Mouse (Mus musculus) forebrain, postnatal 0 days (tissue): ENCODE measurements around the gene Hdac10. TPM values are rescaled to one million over a fixed set of nuclear protein-coding genes. Genes with fewer than 3 reads are reported as not detected.

Experiments used
- ATAC-seq: fragments of 200-750 bp; cut with Nextera tagmentation; 2 replicates; pipeline ENCODE4 v1.8.0; 2017; ENCODE audit warnings: mild to moderate bottlenecking, moderate library complexity
- DNase-seq: peaks from one replicate; pipeline ENCODE4 v3.0.0-alpha.2; 2015
- H3K27ac ChIP-seq: fragments of 300-500 bp; sonication (generic); 2 replicates; pipeline ENCODE4 v1.5.1; 2014; ENCODE audit warnings: low read depth, mild to moderate bottlenecking, antibody characterized with exemption, low read length, moderate library complexity, mixed read lengths
- H3K27me3 ChIP-seq: fragments of 300-500 bp; sonication (generic); 2 replicates; pipeline ENCODE4 v1.6.1; 2014; ENCODE audit warnings: mild to moderate bottlenecking, low read length, mixed read lengths; ENCODE audit not compliant: insufficient read depth
- H3K36me3 ChIP-seq: fragments of 300-500 bp; sonication (generic); 2 replicates; pipeline ENCODE4 v1.6.1; 2014; ENCODE audit warnings: mild to moderate bottlenecking, moderate library complexity; ENCODE audit not compliant: insufficient read depth
- H3K4me1 ChIP-seq: fragments of 300-500 bp; sonication (generic); 2 replicates; pipeline ENCODE4 v1.6.1; 2014; ENCODE audit warnings: antibody characterized with exemption; ENCODE audit not compliant: insufficient read depth
- H3K4me2 ChIP-seq: fragments of 300-500 bp; sonication (generic); 2 replicates; pipeline ENCODE4 v1.6.1; 2014; ENCODE audit warnings: low read depth, mild to moderate bottlenecking, moderate library complexity
- H3K4me3 ChIP-seq: fragments of 300-500 bp; sonication (generic); 2 replicates; pipeline ENCODE4 v1.5.1; 2014; ENCODE audit warnings: low read depth, low read length, mixed read lengths
- H3K9ac ChIP-seq: fragments of 300-500 bp; sonication (generic); 2 replicates; pipeline ENCODE4 v1.6.1; 2014; ENCODE audit warnings: mild to moderate bottlenecking
- H3K9me3 ChIP-seq: fragments of 300-500 bp; sonication (generic); 2 replicates; pipeline ENCODE4 v1.6.1; 2016; ENCODE audit warnings: low read length
- CTCF ChIP-seq: sonication (generic); IDR thresholded peaks from 2 replicates; pipeline ENCODE4 v1.5.1; 2016; ENCODE audit warnings: antibody characterized with exemption, control low read depth, low read depth
- WGBS: fragments of 180-500 bp; shearing (Covaris S2); extraction: QIAGEN DNeasy Blood & Tissue Kit; methylation state at CpG from one replicate; pipeline ENCODE4 v1.1.7; 2014; 5-methylcytosine and 5-hydroxymethylcytosine counted together
- polyA plus RNA-seq: library from polyadenylated mRNA; unstranded; fragments of >200 nt; fragmentation: Nextera tagmentation; extraction: Ambion mirVana; gene quantifications from 2 replicates; pipeline ENCODE4 v1.2.1, GENCODE M21; 2015
- total RNA-seq: library from RNA; depleted of rRNA; stranded (reverse); fragments of >200 nt; gene quantifications from 2 replicates; pipeline ENCODE4 v1.2.3, GENCODE M21; 2014

The Hdac10 gene
- total and polyA plus RNA-seq, 2 experiments from 2014 or later = 27.9 to 33.1 TPM

DNA sequence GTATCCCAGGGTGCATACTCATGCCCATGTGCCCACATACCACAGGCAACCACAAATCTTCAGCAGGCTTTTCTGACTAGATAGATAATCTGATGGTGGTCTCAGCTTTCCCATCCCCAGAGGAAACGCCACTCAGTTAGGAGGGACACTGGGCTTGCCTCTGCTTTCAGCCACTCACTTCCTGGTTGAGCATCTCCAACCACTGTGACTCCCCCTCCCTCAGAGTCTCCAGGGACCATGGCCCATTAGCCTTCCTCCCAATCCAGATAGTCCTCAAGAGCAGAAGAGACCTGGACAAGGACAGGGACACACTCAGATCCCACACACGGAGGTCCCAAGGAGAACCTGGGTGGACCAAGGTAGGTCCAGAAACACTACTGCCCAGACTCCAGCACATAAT lies 14.6 kb upstream of the Hdac10 start:
- H3K36me3 ChIP-seq = peaks cover 14% of the 10 kb centered on the region
- H3K4me1 ChIP-seq = peaks cover 13% of the 10 kb centered on the region; the same call in 1 of the 2 replicates
- WGBS = 86% methylated on average over 2 of the region's 2 CpGs
- no peak overlapping the region for H3K9ac ChIP-seq
- H3K4me3 ChIP-seq = no peak overlapping the region
- DNase-seq = no peak
- no peak overlapping the region for H3K4me2 ChIP-seq
- H3K27me3 ChIP-seq = peaks cover 5% of the 10 kb centered on the region; the same call in 1 of the 2 replicates
- no peaks in the 10 kb centered on the region for H3K9me3 ChIP-seq
- no peak overlapping the region for H3K27ac ChIP-seq
- no peak for ATAC-seq
- TF ChIP-seq CTCF = no peak

DNA sequence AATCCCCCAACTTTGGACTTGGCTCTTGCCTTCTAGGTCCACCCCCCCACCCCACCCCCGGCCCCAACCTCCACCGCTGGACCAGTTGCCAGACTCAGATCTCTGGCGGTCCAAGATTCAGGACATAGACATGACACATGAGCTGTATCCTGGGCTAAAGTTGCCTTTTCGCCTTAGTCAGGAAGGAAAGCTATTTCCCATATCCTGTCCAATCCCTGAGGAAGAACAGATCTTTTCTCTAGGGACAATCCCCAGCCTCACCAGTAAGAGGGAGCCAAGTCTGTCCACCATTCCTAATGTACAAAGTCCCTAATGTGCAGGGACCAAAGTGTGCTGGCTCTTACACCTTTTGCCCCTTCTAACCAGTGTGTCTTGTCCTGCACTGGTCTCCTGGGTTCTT lies 13.4 kb upstream of the Hdac10 start:
- no peak for DNase-seq

DNA sequence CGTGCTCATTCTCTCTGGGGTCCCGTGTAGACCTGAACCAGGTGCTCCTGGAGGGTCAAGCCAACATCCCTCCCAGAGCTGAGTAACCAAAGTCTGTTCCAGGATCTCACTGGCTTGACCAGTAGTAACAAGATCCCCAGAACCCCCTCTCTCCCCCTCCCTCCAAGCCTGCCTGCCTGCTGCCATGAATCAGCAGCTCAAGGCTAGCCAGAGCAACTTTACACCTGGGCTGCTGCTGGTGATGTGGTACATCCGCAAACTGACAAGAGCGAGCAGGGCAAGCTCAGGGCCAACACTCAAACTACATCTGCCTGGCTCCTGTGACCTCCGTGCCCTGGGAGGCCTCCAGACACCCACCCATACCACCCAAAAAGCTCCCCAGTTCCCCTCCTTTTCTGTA lies 12.9 kb upstream of the Hdac10 start:
- peaks cover 10% of the 10 kb centered on the region; the same call in 1 of the 2 replicates for H3K4me1 ChIP-seq
- WGBS = 30% methylated on average over 5 of the region's 5 CpGs

More for the DNA sequence above, 13.4 kb upstream of the Hdac10 start:
- H3K27ac ChIP-seq = no peak overlapping the region
- peaks cover 10% of the 10 kb centered on the region; the same call in 1 of the 2 replicates for H3K4me1 ChIP-seq
- H3K9ac ChIP-seq = no peak overlapping the region
- H3K4me2 ChIP-seq = no peak overlapping the region
- no peak for ATAC-seq
- no peak overlapping the region for H3K4me3 ChIP-seq
- peaks cover 14% of the 10 kb centered on the region for H3K36me3 ChIP-seq
- 87% methylated on average over 4 of the region's 4 CpGs for WGBS
- no peak for TF ChIP-seq CTCF
- no peaks in the 10 kb centered on the region for H3K9me3 ChIP-seq
- H3K27me3 ChIP-seq = peaks cover 5% of the 10 kb centered on the region; the same call in 1 of the 2 replicates

DNA sequence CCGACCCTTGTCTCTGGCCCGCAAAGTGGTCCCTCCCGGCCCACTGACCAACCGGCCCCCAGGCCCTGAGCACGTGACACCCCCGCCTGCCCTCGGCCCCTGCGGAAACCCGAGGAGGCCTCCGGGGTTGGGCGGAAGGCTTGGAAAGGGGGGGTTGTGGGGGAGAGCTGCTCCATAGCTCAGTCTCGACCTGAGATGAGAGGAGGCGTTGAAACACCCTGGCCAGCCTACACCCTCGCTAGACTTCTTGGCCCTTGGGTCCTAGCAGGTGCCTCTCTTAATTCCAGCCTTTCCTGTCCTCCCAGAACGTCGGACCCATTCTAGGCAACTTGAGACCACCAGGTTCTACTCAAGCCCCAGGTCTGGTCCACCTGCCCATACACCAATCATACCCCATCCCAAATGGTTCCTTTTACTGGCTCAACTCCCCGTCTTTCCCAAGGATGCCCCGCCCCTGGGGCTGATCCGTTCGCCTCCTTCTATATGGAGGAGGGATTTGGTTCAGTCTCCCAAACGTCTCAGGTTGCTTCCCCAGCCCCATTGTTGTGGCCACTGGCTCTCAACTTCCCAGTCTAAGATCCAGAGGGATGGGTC lies 12.3 kb upstream of the Hdac10 start, which contains the start of gene Mapk12:
Gene Mapk12 (minus strand): TSS at position 45 of the 594 bp plus-strand sequence.
- Histone ChIP-seq H3K4me2 (peak within 1 kb of the TSS; percentile 91), H3K9me3 (no peaks in the 10 kb centered on the region), H3K4me3 (peak within 1 kb of the TSS; percentile 36), H3K36me3 (peaks cover 14% of the 10 kb centered on the region), H3K27me3 (peaks cover 5% of the 10 kb centered on the region; the same call in 1 of the 2 replicates), H3K4me1 (0 out of 2 replicates have a peak, but pooled peaks cover 7% of the 10 kb centered on the region), H3K27ac (no peak within 1 kb of the TSS), H3K9ac (peak within 1 kb of the TSS; percentile 41)
- DNase-seq = no peak
- WGBS = 1% methylated on average over 21 of the region's 21 CpGs
- TF ChIP-seq CTCF = no peak
- peak; percentile 44; the same call in 1 of the 2 replicates for ATAC-seq

More for the DNA sequence above, 12.9 kb upstream of the Hdac10 start:
- Histone ChIP-seq H3K27ac (no peak overlapping the region), H3K27me3 (peaks cover 5% of the 10 kb centered on the region; the same call in 1 of the 2 replicates), H3K9ac (no peak overlapping the region), H3K4me2 (0 out of 2 replicates have a peak overlapping the region, but pooled peaks have one; percentile 91), H3K9me3 (no peaks in the 10 kb centered on the region), H3K4me3 (no peak overlapping the region), H3K36me3 (peaks cover 14% of the 10 kb centered on the region)
- DNase-seq (no peak), ATAC-seq (no peak)
- no peak for TF ChIP-seq CTCF

DNA sequence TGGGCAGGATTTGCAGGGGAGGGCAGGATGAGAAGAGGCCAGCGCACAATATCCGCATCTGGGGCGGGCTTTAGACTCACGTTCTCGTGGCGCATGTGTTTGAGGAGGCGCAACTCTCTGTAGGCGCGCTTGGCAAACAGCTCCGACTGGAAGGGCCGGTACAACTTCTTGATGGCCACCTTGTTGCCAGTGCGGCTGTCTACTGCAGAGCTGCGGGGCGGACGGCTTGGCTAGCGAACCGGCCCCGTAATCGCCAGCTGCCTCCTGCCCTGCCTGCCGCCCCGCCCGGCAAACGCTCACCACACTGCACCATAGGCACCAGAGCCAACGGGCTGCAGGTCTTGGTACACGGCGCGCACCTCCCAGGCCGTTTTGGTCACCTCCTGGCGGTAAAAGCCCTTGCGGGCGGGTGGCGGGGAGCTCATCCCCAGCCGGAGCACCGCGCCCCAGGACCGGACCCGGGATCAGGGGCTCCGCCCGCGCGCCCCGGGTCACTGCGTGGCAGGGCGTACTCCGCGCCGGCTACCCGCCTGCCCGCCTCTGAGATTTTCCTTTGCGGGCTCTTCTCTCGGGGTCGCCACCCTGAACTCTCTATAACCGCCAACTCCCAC lies 11.7 kb upstream of the Hdac10 start:
- Histone ChIP-seq H3K27ac (no peak overlapping the region), H3K36me3 (peaks cover 11% of the 10 kb centered on the region; the same call in 1 of the 2 replicates), H3K4me2 (peak overlapping the region; percentile 91), H3K9me3 (no peaks in the 10 kb centered on the region), H3K27me3 (peaks cover 5% of the 10 kb centered on the region; the same call in 1 of the 2 replicates), H3K4me1 (0 out of 2 replicates have a peak, but pooled peaks cover 7% of the 10 kb centered on the region), H3K4me3 (peak overlapping the region; percentile 36), H3K9ac (peak overlapping the region; percentile 41)
- ATAC-seq = peak; percentile 36; the same call in 1 of the 2 replicates
- WGBS = under 1% methylated on average over 50 of the region's 53 CpGs
- no peak for DNase-seq
- no peak for TF ChIP-seq CTCF

GRCm38 (mm10) chr15:89138531-89138930 lies 10.0 kb upstream of the Hdac10 start:
- Histone ChIP-seq H3K27me3 (peaks cover 5% of the 10 kb centered on the region; the same call in 1 of the 2 replicates), H3K9ac (no peak overlapping the region), H3K4me3 (no peak overlapping the region), H3K9me3 (no peaks in the 10 kb centered on the region), H3K4me1 (0 out of 2 replicates have a peak, but pooled peaks cover 7% of the 10 kb centered on the region), H3K36me3 (no peaks in the 10 kb centered on the region), H3K4me2 (no peak overlapping the region), H3K27ac (no peak overlapping the region)
- WGBS = 93% methylated on average over 6 of the region's 6 CpGs
- TF ChIP-seq CTCF = no peak
- ATAC-seq = no peak
- DNase-seq = no peak

DNA sequence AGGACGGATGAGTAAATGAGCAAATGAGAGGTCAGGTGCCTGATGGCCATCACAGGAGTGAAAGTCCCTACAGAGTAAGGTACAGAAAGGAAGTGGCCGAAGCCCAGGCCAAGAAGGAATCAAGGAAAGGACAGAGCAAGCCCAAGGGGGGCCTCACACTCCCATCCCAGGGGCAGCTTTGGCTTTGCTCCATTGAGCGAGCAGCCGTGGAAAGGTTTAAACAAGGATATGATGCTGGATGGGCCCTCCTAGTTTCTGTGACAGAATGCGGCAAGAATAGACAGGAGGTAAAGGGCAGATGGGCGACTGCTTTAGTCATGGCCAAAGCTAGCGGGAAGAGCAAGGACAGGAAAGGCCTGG lies 9.5 kb upstream of the Hdac10 start:
- H3K4me1 ChIP-seq = 0 out of 2 replicates have a peak, but pooled peaks cover 7% of the 10 kb centered on the region
- H3K27me3 ChIP-seq = peaks cover 5% of the 10 kb centered on the region; the same call in 1 of the 2 replicates
- H3K4me3 ChIP-seq = no peak overlapping the region
- no peak for ATAC-seq
- WGBS = 96% methylated on average over 7 of the region's 7 CpGs
- H3K9ac ChIP-seq = no peak overlapping the region
- no peaks in the 10 kb centered on the region for H3K36me3 ChIP-seq
- H3K27ac ChIP-seq = no peak overlapping the region
- DNase-seq = no peak
- no peaks in the 10 kb centered on the region for H3K9me3 ChIP-seq
- no peak overlapping the region for H3K4me2 ChIP-seq
- no peak for TF ChIP-seq CTCF
